Mouse (Mus musculus) CH12.LX (cell line): Measurements from ENCODE around the gene Stk10.

ENCODE experiments used
- CTCF ChIP-seq, 2 experiments: IDR thresholded peaks in 1 of 2; conservative IDR thresholded peaks in 1 of 2; 2 replicates each; pipeline ENCODE4 v1.5.1; 2011 to 2012; ENCODE audit warnings: low read depth in 2 of 2, low read length in 2 of 2, improper control_type of control experiment in 1 of 2, inconsistent platforms in 1 of 2, mild to moderate bottlenecking in 1 of 2, moderate library complexity in 1 of 2
- EP300 ChIP-seq: IDR thresholded peaks from 2 replicates; pipeline ENCODE4 v1.6.1; 2011; ENCODE audit warnings: low read length, improper control_type of control experiment
- HCFC1 ChIP-seq: IDR thresholded peaks from 2 replicates; pipeline ENCODE4 v1.6.1; 2012; ENCODE audit warnings: low read depth, mild to moderate bottlenecking, inconsistent platforms, low read length, improper control_type of control experiment
- MAFK ChIP-seq: IDR thresholded peaks from 2 replicates; pipeline ENCODE4 v1.6.1; 2011; ENCODE audit warnings: low read length, improper control_type of control experiment; ENCODE audit not compliant: insufficient replicate concordance
- MAX ChIP-seq: IDR thresholded peaks from 2 replicates; pipeline ENCODE4 v1.6.1; 2011; ENCODE audit warnings: low read length, improper control_type of control experiment
- MYC ChIP-seq: IDR thresholded peaks from 2 replicates; pipeline ENCODE4 v1.6.1; 2011; ENCODE audit warnings: low read depth, mild to moderate bottlenecking, improper control_type of control experiment, low read length
- POLR2A ChIP-seq: IDR thresholded peaks from 2 replicates; pipeline ENCODE4 v1.6.1; 2011; ENCODE audit warnings: low read depth, mild to moderate bottlenecking, improper control_type of control experiment, low read length
- POLR2AphosphoS2 ChIP-seq: IDR thresholded peaks from 2 replicates; pipeline ENCODE4 v1.6.1; 2011; ENCODE audit warnings: low read depth, low read length, improper control_type of control experiment
- RAD21 ChIP-seq: IDR thresholded peaks from 2 replicates; pipeline ENCODE4 v1.6.1; 2011; ENCODE audit warnings: low read depth, mild to moderate bottlenecking, low read length, improper control_type of control experiment, moderate library complexity
- SMC3 ChIP-seq: IDR thresholded peaks from 2 replicates; pipeline ENCODE4 v1.6.1; 2011; ENCODE audit warnings: low read depth, low read length, improper control_type of control experiment

GRCm38 (mm10) chr11:32556333-32556990 is 23.4 kb downstream of the Stk10 start:
- TF ChIP-seq RAD21 (no peak), POLR2AphosphoS2 (no peak), POLR2A (no peak), SMC3 (no peak), CTCF (conservative IDR thresholded peaks at IDR 0.05 in 1 of 2, IDR thresholded peaks at IDR 0.05 in 1 of 2; ENCODE audit: low read depth in 2 of 2, low read length in 2 of 2) (no peak), MAX (no peak), HCFC1 (no peak), MAFK (no peak), EP300 (no peak), MYC (no peak)
